Mouse (Mus musculus) erythroblast, embryonic 14.5 days (primary cell): ENCODE measurements around the gene Gm49661. TPM values are rescaled to one million over a fixed set of nuclear protein-coding genes. Genes with fewer than 3 reads are reported as not detected.
A peak's percentile ranks its signal among the peaks of the same experiment; 100 is the strongest.

Experiments
- H3K27me3 ChIP-seq: 2 replicates; pipeline ENCODE4 v1.6.1; 2012; ENCODE audit warnings: inconsistent platforms; ENCODE audit not compliant: control insufficient read depth
- H3K36me3 ChIP-seq: 2 replicates; pipeline ENCODE4 v1.6.1; 2012; ENCODE audit warnings: mild to moderate bottlenecking, inconsistent platforms; ENCODE audit not compliant: control insufficient read depth
- H3K4me1 ChIP-seq: 2 replicates; pipeline ENCODE4 v1.6.1; 2012; ENCODE audit warnings: inconsistent platforms; ENCODE audit not compliant: control insufficient read depth
- H3K4me3 ChIP-seq: replicated peaks from 2 replicates; pipeline ENCODE3; 2012; ENCODE audit warnings: moderate library complexity, mild to moderate bottlenecking, inconsistent platforms
- H3K9me3 ChIP-seq: 2 replicates; pipeline ENCODE4 v1.6.1; 2012; ENCODE audit warnings: low read length, inconsistent platforms, mixed read lengths; ENCODE audit not compliant: control insufficient read depth
- GATA1 ChIP-seq: IDR thresholded peaks from 2 replicates; pipeline ENCODE4 v1.6.1; 2012; ENCODE audit warnings: low read length, inconsistent platforms, mixed read lengths
- TAL1 ChIP-seq: IDR thresholded peaks from 3 replicates; pipeline ENCODE4 v1.6.1; 2012; ENCODE audit warnings: low read length, inconsistent platforms, mixed read lengths
- polyA plus RNA-seq: library from polyadenylated mRNA; stranded (reverse); fragments of >175 nt; gene quantifications from 2 replicates; pipeline ENCODE4 v1.2.3, GENCODE M21; 2012

Gene Gm49661
- polyA plus RNA-seq, 1 experiment: not detected

- Histone ChIP-seq H3K9me3 (peaks cover 2% of the 10 kb centered on the region; the same call in 1 of the 2 replicates), H3K4me3 (peak overlapping the region; percentile 79), H3K36me3 (peaks cover 71% of the 10 kb centered on the region), H3K27me3 (no peaks in the 10 kb centered on the region), H3K4me1 (peaks cover 84% of the 10 kb centered on the region)
- TF ChIP-seq TAL1 (peak; percentile 88), GATA1 (peak; percentile 97)
These were observed 1.7 kb upstream of the Gm49661 start for GRCm38 (mm10) chr8:84970913-84971312.

- no peak for TF ChIP-seq TAL1
- TF ChIP-seq GATA1: no peak
- peaks cover 82% of the 10 kb centered on the region for H3K4me1 ChIP-seq
These were observed 1.0 kb upstream of the Gm49661 start for GRCm38 (mm10) chr8:84970135-84970790.

GRCm38 (mm10) chr8:84968650-84969049 is 583 bp downstream of the Gm49661 start:
- no peak for TF ChIP-seq GATA1
- no peak for TF ChIP-seq TAL1
- Histone ChIP-seq H3K36me3 (peaks cover 67% of the 10 kb centered on the region), H3K4me3 (peak overlapping the region; percentile 79), H3K4me1 (peaks cover 78% of the 10 kb centered on the region), H3K27me3 (no peaks in the 10 kb centered on the region), H3K9me3 (peaks cover 2% of the 10 kb centered on the region; the same call in 1 of the 2 replicates)

More at GRCm38 (mm10) chr8:84970135-84970790, 1.0 kb upstream of the Gm49661 start:
- Histone ChIP-seq H3K36me3 (peaks cover 69% of the 10 kb centered on the region), H3K4me3 (peak overlapping the region; percentile 79), H3K9me3 (peaks cover 2% of the 10 kb centered on the region; the same call in 1 of the 2 replicates), H3K27me3 (no peaks in the 10 kb centered on the region)

GRCm38 (mm10) chr8:84967532-84968304 is 1.5 kb downstream of the Gm49661 start:
- H3K36me3 ChIP-seq: peaks cover 64% of the 10 kb centered on the region
- TF ChIP-seq TAL1 (peak; percentile 56), GATA1 (no peak)
- peaks cover 2% of the 10 kb centered on the region; the same call in 1 of the 2 replicates for H3K9me3 ChIP-seq
- H3K4me1 ChIP-seq: peaks cover 73% of the 10 kb centered on the region
- peak overlapping the region; percentile 79 for H3K4me3 ChIP-seq
- H3K27me3 ChIP-seq: no peaks in the 10 kb centered on the region

- Histone ChIP-seq H3K36me3 (peaks cover 64% of the 10 kb centered on the region), H3K9me3 (peaks cover 2% of the 10 kb centered on the region; the same call in 1 of the 2 replicates), H3K4me1 (peaks cover 68% of the 10 kb centered on the region)
These were observed 2.6 kb downstream of the Gm49661 start for GRCm38 (mm10) chr8:84966603-84967002.

GRCm38 (mm10) chr8:84965731-84966291 is 3.4 kb downstream of the Gm49661 start:
- H3K27me3 ChIP-seq: no peaks in the 10 kb centered on the region
- H3K36me3 ChIP-seq: peaks cover 64% of the 10 kb centered on the region
- TF ChIP-seq GATA1: no peak
- TF ChIP-seq TAL1: no peak
- peaks cover 2% of the 10 kb centered on the region; the same call in 1 of the 2 replicates for H3K9me3 ChIP-seq
- H3K4me3 ChIP-seq: peak overlapping the region; percentile 89
- H3K4me1 ChIP-seq: peaks cover 66% of the 10 kb centered on the region

More at GRCm38 (mm10) chr8:84966603-84967002, 2.6 kb downstream of the Gm49661 start:
- H3K27me3 ChIP-seq: no peaks in the 10 kb centered on the region
- H3K4me3 ChIP-seq: peak overlapping the region; percentile 89
- TF ChIP-seq TAL1 (no peak), GATA1 (no peak)

GRCm38 (mm10) chr8:84963952-84964351 is 5.3 kb downstream of the Gm49661 start:
- H3K27me3 ChIP-seq: no peaks in the 10 kb centered on the region
- H3K9me3 ChIP-seq: peaks cover 2% of the 10 kb centered on the region; the same call in 1 of the 2 replicates
- H3K36me3 ChIP-seq: peaks cover 66% of the 10 kb centered on the region
- peaks cover 62% of the 10 kb centered on the region for H3K4me1 ChIP-seq
- H3K4me3 ChIP-seq: peak overlapping the region; percentile 89
- TF ChIP-seq TAL1 (no peak), GATA1 (no peak)

- Histone ChIP-seq H3K4me1 (peaks cover 26% of the 10 kb centered on the region), H3K36me3 (peaks cover 82% of the 10 kb centered on the region), H3K9me3 (no peaks in the 10 kb centered on the region), H3K4me3 (no peak overlapping the region), H3K27me3 (no peaks in the 10 kb centered on the region)
- TF ChIP-seq GATA1 (no peak), TAL1 (no peak)
These were observed 9.4 kb downstream of the Gm49661 start for GRCm38 (mm10) chr8:84959811-84960210.

GRCm38 (mm10) chr8:84956768-84957167 is 12.5 kb downstream of the Gm49661 start:
- no peak overlapping the region for H3K4me3 ChIP-seq
- TF ChIP-seq GATA1 (no peak), TAL1 (no peak)
- H3K27me3 ChIP-seq: peaks cover 15% of the 10 kb centered on the region
- H3K36me3 ChIP-seq: peaks cover 57% of the 10 kb centered on the region
- H3K4me1 ChIP-seq: peaks cover 15% of the 10 kb centered on the region
- no peaks in the 10 kb centered on the region for H3K9me3 ChIP-seq
